Mouse (Mus musculus) lung, postnatal 0 days (tissue): ENCODE data around the gene Mtfmt.

Experiments
- CTCF ChIP-seq: IDR thresholded peaks from 2 replicates; pipeline ENCODE4 v1.5.1; 2016; ENCODE audit warnings: antibody characterized with exemption, mild to moderate bottlenecking
- EP300 ChIP-seq: IDR thresholded peaks from 2 replicates; pipeline ENCODE4 v1.6.1; 2016; ENCODE audit warnings: antibody characterized with exemption, mild to moderate bottlenecking, control low read depth

DNA sequence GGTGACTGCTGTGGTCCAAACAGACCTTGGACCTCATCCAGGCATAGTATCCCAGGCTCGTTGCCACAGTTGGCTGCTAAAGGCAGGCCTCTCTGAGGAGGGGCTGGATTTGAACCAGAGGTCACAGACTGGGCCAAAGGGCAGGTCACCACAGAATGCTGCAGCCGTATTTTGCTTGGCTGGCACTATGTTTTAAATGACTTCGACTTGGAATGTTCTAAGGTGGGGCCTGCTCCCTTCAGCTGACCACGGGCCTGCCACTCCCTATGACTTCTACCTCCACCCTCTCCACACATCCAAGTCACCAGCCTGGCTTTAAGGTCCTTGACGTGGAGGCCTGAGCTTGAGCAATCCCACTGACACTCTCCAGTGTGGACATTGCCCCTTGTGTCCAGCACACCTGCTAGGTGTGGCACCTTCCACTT lies 26.7 kb upstream of the Mtfmt start:
- TF ChIP-seq CTCF (0 out of 2 replicates have a peak, but pooled peaks have one; percentile 5), EP300 (peak; percentile 95)
